Mouse (Mus musculus): Measurements from ENCODE around the gene Dysf. TPM values are rescaled to one million over a fixed set of nuclear protein-coding genes. Genes with fewer than 3 reads are reported as not detected.

Dysf gene
- 0.19 TPM for polyA plus RNA-seq (2014; fragmentation: Illumina TruSeq; extraction: RNeasy Lipid Tissue Mini Kit (QIAGEN cat#74804); ENCODE audit: low replicate concordance)

GRCm38 (mm10) chr6:84008363-84009171 lies at the start of gene Dysf:
Dysf (plus strand) TSS chr6:84008590.

Other genes with a start within 250 kb of the Dysf start
- gene Ankrd53, start 245.9 kb upstream of the Dysf start, polyA plus RNA-seq (2014; fragmentation: Illumina TruSeq; extraction: RNeasy Lipid Tissue Mini Kit (QIAGEN cat#74804); ENCODE audit: low replicate concordance): not detected
- gene Tex261, start 232.8 kb upstream of the Dysf start, polyA plus RNA-seq (2014; fragmentation: Illumina TruSeq; extraction: RNeasy Lipid Tissue Mini Kit (QIAGEN cat#74804); ENCODE audit: low replicate concordance): 26.1 TPM
- gene Nagk, start 213.6 kb upstream of the Dysf start, polyA plus RNA-seq (2014; fragmentation: Illumina TruSeq; extraction: RNeasy Lipid Tissue Mini Kit (QIAGEN cat#74804); ENCODE audit: low replicate concordance): 7.1 TPM
- gene Paip2b, start 176.8 kb upstream of the Dysf start, polyA plus RNA-seq (2014; fragmentation: Illumina TruSeq; extraction: RNeasy Lipid Tissue Mini Kit (QIAGEN cat#74804); ENCODE audit: low replicate concordance): 14.0 TPM
- 170 TPM for gene Zfp638, start 141.5 kb upstream of the Dysf start, polyA plus RNA-seq (2014; fragmentation: Illumina TruSeq; extraction: RNeasy Lipid Tissue Mini Kit (QIAGEN cat#74804); ENCODE audit: low replicate concordance)

All from small intestine, adult 10 weeks (tissue).